ENCODE assay signal across 19 mouse cellular contexts in genomic region chr6:86058475-86058874, GRCm38 (mm10). TPM values are rescaled to one million over a fixed set of nuclear protein-coding genes. Genes with fewer than 3 reads are reported as not detected.
A peak's percentile ranks its signal among the peaks of the same experiment; 100 is the strongest.
DNase-seq lines count a peak whose midpoint lies in the region; ATAC-seq lines count a peak whose summit lies in the region.
"Had no signal": no experiment of that assay in that cellular context is flagged by ENCODE, and none has a peak within 500 bp of the region (broad histone marks: within the 10 kb centered on the region; RNA-seq: fewer than 3 reads in every experiment).

No protein-coding gene starts in this region.

- H3K4me2 ChIP-seq in hindbrain, embryonic 11.5 days (replicated peaks; ENCODE audit: low read depth, low read length) = no peak overlapping the region
- peak overlapping the region; percentile 44; the same call in 1 of the 2 replicates for H3K4me2 ChIP-seq in midbrain, embryonic 14.5 days (ENCODE audit: low read length)
- H3K4me2 ChIP-seq: liver, embryonic 15.5 days had no signal

- 3% methylated on average over 1 of the region's 1 CpGs for WGBS in hindbrain, embryonic 11.5 days
- WGBS in midbrain, embryonic 14.5 days = 3% methylated on average over 1 of the region's 1 CpGs

- peak; percentile 15 for DNase-seq in adrenal gland, postnatal 14 days
- no peak for DNase-seq in adrenal gland, adult 18-20 months (ENCODE audit: low spot score in 2 of 2)
- peak; percentile 35 for DNase-seq in 3T3-L1 (ENCODE audit: low read depth, low spot score)
- peak; percentile 71 for DNase-seq in hindbrain, embryonic 11.5 days (ENCODE audit: low spot score)
- peak; percentile 86 for DNase-seq in midbrain, embryonic 14.5 days
- DNase-seq in lung, adult 18-20 months = no peak
- DNase-seq in gastrocnemius, postnatal 10 days = no peak
- DNase-seq in B cell, adult 2 months = no peak
- DNase-seq: kidney, adult 9 months; lung, postnatal 4 days; spleen, adult 18-20 months had no signal

- peaks cover 14% of the 10 kb centered on the region for H3K4me1 ChIP-seq in hindbrain, embryonic 11.5 days (replicated peaks; ENCODE audit: control insufficient read depth, insufficient read depth, low read length)
- peaks cover 72% of the 10 kb centered on the region for H3K4me1 ChIP-seq in midbrain, embryonic 14.5 days (ENCODE audit: control insufficient read depth, insufficient read depth, low read length)

- no peaks in the 10 kb centered on the region for H3K27me3 ChIP-seq in hindbrain, embryonic 11.5 days (ENCODE audit: control insufficient read depth, insufficient read depth, low read length)
- no peaks in the 10 kb centered on the region for H3K27me3 ChIP-seq in midbrain, embryonic 14.5 days (ENCODE audit: control insufficient read depth, insufficient read depth, low read length)

- H3K4me3 ChIP-seq in hindbrain, embryonic 11.5 days (ENCODE audit: low read depth, low read length) = no peak overlapping the region
- H3K4me3 ChIP-seq in midbrain, embryonic 14.5 days (replicated peaks; ENCODE audit: low read depth, low read length) = no peak overlapping the region
- H3K4me3 ChIP-seq: erythroblast, embryonic 14.5 days; heart, embryonic 10.5 days; liver, embryonic 15.5 days had no signal

- peak; percentile 60; the same call in 1 of the 2 replicates for ATAC-seq in hindbrain, embryonic 11.5 days (ENCODE audit: low FRiP score)
- no peak for ATAC-seq in midbrain, embryonic 14.5 days (ENCODE audit: low FRiP score, low TSS enrichment)

- H3K9ac ChIP-seq in hindbrain, embryonic 11.5 days (ENCODE audit: low read depth, low read length) = no peak overlapping the region
- H3K9ac ChIP-seq in midbrain, embryonic 14.5 days (replicated peaks; ENCODE audit: low read length) = no peak overlapping the region; the same call in 1 of the 2 replicates
- H3K9ac ChIP-seq: liver, embryonic 15.5 days had no signal

- no peaks in the 10 kb centered on the region for H3K9me3 ChIP-seq in hindbrain, embryonic 11.5 days (ENCODE audit: control insufficient read depth, low read length)
- H3K9me3 ChIP-seq in midbrain, embryonic 14.5 days (ENCODE audit: control insufficient read depth, low read length) = no peaks in the 10 kb centered on the region
- H3K9me3 ChIP-seq: heart, embryonic 10.5 days; liver, embryonic 15.5 days had no signal

- H3K27ac ChIP-seq in hindbrain, embryonic 11.5 days (ENCODE audit: low read depth, low read length) = peak overlapping the region; percentile 96
- H3K27ac ChIP-seq in midbrain, embryonic 14.5 days (replicated peaks; ENCODE audit: low read depth, low read length) = peak overlapping the region; percentile 93
- H3K27ac ChIP-seq: heart, embryonic 10.5 days; liver, embryonic 15.5 days had no signal

- H3K36me3 ChIP-seq in hindbrain, embryonic 11.5 days (ENCODE audit: control insufficient read depth, insufficient read depth, low read length) = no peaks in the 10 kb centered on the region
- H3K36me3 ChIP-seq in midbrain, embryonic 14.5 days (ENCODE audit: control insufficient read depth, insufficient read depth, low read length) = no peaks in the 10 kb centered on the region
- H3K36me3 ChIP-seq: heart, embryonic 10.5 days; liver, embryonic 15.5 days had no signal

RNA-seq across cellular contexts. Expression of gene Add2, which starts 30.0 kb away (rescaled TPM):
- 5.2 and 6.1 TPM in 2 replicates for total RNA-seq in adrenal gland, postnatal 14 days (2021)
- total RNA-seq in adrenal gland, adult 18-20 months (2021) = under 1 TPM; 0.80 to 0.90 TPM
- 67.2 and 68.4 TPM in 2 replicates for polyA plus RNA-seq in hindbrain, embryonic 11.5 days (2014; fragmentation: Nextera tagmentation; extraction: Ambion mirVana)
- 117 and 136 TPM in 2 replicates for polyA plus RNA-seq in midbrain, embryonic 14.5 days (2014; fragmentation: Nextera tagmentation; extraction: Ambion mirVana)
- total RNA-seq in gastrocnemius, postnatal 10 days (2021) = 1 to 10 TPM in 1 of 2 experiments, under 1 TPM in 1; 0.68 to 1.9 TPM
- total RNA-seq: gastrocnemius, adult 18-20 months had no signal

RNA-seq across cellular contexts. Expression of gene Figla, which starts 42.5 kb away (rescaled TPM):
- total RNA-seq in adrenal gland, postnatal 14 days (2021) = not detected in 2 replicates
- not detected for total RNA-seq in adrenal gland, adult 18-20 months (2021)
- polyA plus RNA-seq in hindbrain, embryonic 11.5 days (2014; fragmentation: Nextera tagmentation; extraction: Ambion mirVana) = not detected in 2 replicates
- not detected in 2 replicates for polyA plus RNA-seq in midbrain, embryonic 14.5 days (2014; fragmentation: Nextera tagmentation; extraction: Ambion mirVana)
- not detected for total RNA-seq in gastrocnemius, postnatal 10 days (2021)
- total RNA-seq: gastrocnemius, adult 18-20 months; hematopoietic stem cell, adult 5-6 weeks; layer of hippocampus, adult 8-10 months; MEL had no signal
- polyA plus RNA-seq: erythroblast, embryonic 14.5 days; heart, embryonic 10.5 days; limb, embryonic 11.5 days; liver, embryonic 15.5 days had no signal

Comparison
In these comparisons a context has a peak if more than half of its experiments do, and no peak if none do; other contexts are left out.
1. DNase-seq: peak in adrenal gland, postnatal 14 days (single experiment), 3T3-L1 (single experiment), hindbrain, embryonic 11.5 days (single experiment) and midbrain, embryonic 14.5 days (single experiment); none in adrenal gland, adult 18-20 months (0 of 2), lung, adult 18-20 months (0 of 2), gastrocnemius, postnatal 10 days (single experiment) and B cell, adult 2 months (0 of 2).